Mouse (Mus musculus): ENCODE measurements around the gene Kdm7a.

The Kdm7a gene

GRCm38 (mm10) chr6:39206581-39207461, at the start of gene Kdm7a:
Kdm7a (minus strand) TSS chr6:39206789.
- DNase-seq (ENCODE audit: low spot score): peak; percentile 85

- DNase-seq (ENCODE audit: low spot score): no peak
These were observed 48.7 kb upstream of the Kdm7a start for GRCm38 (mm10) chr6:39255271-39255670.

DNA sequence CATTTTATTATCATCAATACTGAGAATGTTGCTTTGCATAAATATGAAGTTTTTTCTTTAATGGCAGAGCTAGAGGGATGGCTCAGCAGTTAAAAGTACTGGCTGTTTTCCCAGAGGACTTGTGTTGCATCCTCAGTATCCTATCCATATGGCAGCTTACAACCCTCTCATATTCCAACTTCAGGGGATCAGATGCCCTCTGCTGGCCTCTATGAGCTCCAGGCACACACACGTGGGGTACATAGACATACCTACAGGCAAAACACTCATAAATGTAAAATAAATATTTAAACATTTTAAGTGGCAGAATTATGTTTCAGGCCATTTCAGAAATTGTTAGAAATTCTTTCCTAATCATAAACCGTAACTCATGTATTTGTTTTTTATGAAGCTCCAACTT, 43.5 kb upstream of the Kdm7a start:
- DNase-seq (ENCODE audit: low spot score): no peak

- DNase-seq (ENCODE audit: low spot score): no peak
These were observed 42.7 kb upstream of the Kdm7a start for GRCm38 (mm10) chr6:39249176-39249770.

DNA sequence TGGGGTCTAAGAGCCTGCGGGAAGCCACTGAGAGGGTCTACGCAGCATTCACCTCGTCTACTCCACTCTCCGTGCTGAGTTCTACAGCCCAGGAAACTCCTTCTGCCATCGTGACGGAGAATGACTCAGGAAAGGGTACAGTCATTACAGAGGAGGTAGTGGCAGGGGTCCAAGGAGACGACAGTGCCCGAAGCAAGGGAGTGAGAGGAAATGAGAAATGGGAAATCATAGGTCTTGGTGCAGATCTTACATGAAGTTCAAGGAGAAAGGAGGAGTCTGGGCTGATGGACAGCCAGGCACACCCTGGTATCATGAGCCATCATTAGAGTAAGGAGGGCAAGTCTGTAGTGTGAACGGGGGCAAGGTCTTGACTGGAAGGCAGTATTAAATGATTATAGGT, 37.5 kb upstream of the Kdm7a start:
- DNase-seq (ENCODE audit: low spot score): no peak

GRCm38 (mm10) chr6:39243511-39243961, 36.9 kb upstream of the Kdm7a start:
- DNase-seq (ENCODE audit: low spot score): peak; percentile 24

- peak; percentile 73 for DNase-seq (ENCODE audit: low spot score)
These were observed 36.3 kb upstream of the Kdm7a start for GRCm38 (mm10) chr6:39242718-39243471.

DNA sequence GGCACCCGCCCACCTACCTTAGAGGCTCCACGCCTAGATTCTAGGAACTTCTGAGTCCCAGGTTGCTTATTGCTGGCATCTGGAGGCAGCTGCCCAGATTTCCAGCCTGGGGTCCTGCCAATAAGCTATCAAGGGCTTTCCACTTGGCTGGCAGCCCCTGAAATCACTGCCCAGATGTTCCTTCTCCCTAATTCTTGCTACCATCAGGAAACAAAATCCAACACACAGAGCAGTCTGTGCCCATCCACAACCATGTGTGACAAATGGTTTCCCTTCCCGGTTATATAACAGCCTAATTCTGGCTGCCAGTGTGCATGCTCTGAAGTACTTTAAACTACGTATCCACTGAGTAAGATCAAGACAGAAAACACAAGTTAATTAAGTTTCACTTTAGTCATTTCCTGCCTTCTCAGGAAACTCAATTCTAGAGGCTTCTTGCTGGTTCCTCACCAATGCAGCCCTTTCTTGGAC, 34.9 kb upstream of the Kdm7a start:
- no peak for DNase-seq (ENCODE audit: low spot score)

DNA sequence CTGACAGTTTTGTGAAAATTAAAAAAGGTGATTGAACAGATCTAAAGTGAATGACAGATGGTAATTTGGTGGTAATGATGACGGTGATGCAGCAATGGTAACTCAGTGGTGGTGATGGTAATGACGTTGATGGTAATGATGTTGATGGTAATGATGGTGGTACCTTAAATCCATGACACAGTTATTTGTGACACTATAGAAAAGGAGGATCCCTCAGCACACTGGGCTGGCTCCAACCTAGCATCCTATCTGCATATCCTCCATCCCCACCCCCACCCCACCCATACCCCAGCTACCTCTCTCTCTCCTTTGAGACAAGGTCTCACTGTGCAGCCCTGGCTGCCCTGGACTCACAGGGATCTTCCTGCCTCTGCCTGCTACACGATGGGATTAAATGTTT, 34.4 kb upstream of the Kdm7a start:
- no peak for DNase-seq (ENCODE audit: low spot score)

DNA sequence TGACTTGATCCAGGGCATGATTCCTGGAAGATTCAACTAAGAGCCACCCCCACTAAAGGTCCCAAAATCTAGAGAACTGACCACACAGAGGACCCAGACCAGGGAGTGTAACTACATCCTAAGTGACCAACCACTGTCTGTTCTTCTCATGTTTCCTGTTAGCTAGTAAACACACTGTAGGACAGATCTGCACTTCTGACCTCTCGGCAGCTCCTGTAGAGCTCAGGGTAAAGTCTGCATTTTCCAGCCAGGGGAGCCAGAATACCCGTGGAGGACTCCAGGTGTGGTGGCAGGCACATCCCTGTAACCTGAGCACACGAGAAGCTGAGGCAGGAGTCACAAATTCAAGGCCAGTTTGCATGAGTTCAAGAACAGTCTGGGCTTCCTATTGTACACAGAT, 31.3 kb upstream of the Kdm7a start:
- DNase-seq (ENCODE audit: low spot score): no peak

DNA sequence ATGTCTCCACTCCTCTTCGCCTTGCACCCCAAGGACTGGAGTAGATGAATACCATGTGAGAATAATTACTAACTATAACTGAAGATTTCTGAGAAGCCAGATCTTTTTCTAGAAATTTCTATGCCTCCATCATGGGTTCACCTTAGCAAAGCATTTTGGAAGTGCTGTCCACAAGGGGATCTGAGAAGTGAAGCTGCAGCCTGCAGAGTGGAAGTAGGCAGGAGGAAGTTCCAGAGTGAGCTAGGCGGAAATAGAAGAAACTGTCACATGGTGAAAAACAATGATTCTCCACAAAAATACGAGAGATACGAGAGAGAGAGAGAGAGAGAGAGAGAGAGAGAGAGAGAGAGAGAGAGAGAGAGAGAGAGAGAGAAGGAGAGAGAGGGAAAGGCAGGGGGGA, 26.0 kb upstream of the Kdm7a start:
- DNase-seq (ENCODE audit: low spot score): no peak

GRCm38 (mm10) chr6:39230664-39231063, 24.1 kb upstream of the Kdm7a start:
- DNase-seq (ENCODE audit: low spot score): no peak

GRCm38 (mm10) chr6:39226610-39226955, 20.0 kb upstream of the Kdm7a start:
- DNase-seq (ENCODE audit: low spot score): no peak

DNA sequence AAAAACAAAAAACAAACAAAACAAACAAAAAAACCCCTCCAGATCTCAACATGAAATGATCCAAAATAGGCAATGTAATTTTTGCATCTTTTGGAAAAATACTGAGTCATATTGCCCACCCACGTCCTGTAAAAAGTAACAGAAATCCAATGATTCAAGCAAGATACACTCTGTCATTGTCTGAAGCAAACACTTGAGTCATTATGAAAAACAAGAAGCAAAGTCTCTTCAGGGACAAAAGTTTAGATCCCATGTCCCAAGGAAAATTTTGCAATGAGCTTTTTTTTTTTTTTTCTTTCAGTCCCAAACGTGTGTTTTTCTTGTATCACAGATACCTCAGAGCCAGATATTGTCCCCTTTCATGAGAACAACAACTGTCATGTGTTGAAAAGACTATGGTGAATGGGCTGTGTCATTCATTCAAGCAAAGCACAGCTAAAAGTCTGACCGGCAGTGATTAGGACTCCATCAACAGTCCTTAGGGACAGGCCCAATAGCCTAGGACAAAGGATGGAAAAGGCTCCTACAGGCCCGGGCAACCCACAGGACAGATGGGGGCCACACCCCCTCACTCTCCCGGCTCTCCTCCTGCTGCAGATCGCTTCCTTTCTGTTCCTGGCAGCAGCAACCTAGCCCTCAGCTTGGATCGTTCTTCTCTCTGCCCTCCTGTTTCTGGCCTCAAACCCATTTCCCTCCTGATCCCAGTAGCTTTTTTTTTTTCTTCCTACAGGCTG, 19.5 kb upstream of the Kdm7a start:
- no peak for DNase-seq (ENCODE audit: low spot score)

DNA sequence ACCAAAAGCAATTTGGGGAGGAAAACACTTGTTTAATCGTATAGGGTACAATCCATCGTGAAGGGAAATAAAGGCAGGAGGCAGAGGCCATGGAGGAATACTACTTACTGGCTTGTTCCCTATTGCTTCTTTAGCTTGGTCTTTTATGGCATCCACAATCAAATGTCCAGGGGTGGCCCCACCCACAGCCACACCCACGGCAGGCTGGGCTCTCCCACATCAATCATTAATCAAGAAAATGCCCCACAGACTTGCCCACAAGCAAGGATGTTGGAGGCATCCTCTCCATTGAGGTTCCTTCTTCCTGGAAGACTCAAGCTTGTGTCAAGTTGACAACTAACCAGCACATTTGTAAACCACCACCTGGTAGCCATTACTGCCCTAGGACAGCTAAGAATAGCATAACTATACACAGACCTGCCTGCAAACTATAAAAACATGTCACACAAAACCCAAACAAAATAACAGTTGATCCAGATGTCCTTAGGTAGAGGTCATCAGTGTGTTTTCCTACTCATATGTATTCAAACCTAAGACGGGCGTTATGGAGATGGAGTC, 16.8 kb upstream of the Kdm7a start:
- no peak for DNase-seq (ENCODE audit: low spot score)

- DNase-seq (ENCODE audit: low spot score): no peak
These were observed 15.9 kb upstream of the Kdm7a start for GRCm38 (mm10) chr6:39222487-39222886.

- DNase-seq (ENCODE audit: low spot score): no peak
These were observed 11.4 kb upstream of the Kdm7a start for GRCm38 (mm10) chr6:39217961-39218360.

GRCm38 (mm10) chr6:39217138-39217537, 10.5 kb upstream of the Kdm7a start:
- DNase-seq (ENCODE audit: low spot score): no peak

DNA sequence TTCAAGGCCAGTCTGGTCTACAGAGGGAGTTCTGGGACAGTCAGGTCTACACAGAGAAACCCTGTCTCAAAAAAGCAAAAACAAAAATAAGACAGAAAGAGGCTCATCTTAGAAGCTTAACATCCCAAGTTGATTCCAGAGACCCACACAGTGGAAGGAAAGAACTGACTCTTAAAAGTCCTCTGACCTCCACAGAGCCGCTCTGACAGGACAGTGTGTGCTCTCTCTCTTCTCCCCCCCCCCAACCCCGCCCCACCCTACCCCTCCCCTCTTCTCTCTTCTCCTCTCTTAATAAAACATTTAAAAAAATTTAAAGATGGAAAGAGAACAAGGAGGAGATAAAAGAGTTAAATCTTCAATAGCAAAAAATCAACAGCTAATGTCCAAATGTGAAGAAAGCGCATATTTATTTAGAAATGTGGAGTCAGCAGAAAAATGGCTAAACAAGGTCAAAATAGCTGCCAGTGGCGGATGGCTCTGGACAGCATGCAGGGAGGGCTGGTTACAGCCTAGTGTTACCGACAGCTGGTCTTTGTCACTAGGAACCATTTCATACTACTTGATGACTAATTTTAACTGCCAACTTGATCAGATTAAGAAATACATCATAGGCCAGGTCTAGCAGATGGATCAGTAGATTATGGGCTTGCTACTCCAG, 8.5 kb upstream of the Kdm7a start:
- no peak for DNase-seq (ENCODE audit: low spot score)

- no peak for DNase-seq (ENCODE audit: low spot score)
These were observed 3.1 kb upstream of the Kdm7a start for GRCm38 (mm10) chr6:39209677-39210076.

DNA sequence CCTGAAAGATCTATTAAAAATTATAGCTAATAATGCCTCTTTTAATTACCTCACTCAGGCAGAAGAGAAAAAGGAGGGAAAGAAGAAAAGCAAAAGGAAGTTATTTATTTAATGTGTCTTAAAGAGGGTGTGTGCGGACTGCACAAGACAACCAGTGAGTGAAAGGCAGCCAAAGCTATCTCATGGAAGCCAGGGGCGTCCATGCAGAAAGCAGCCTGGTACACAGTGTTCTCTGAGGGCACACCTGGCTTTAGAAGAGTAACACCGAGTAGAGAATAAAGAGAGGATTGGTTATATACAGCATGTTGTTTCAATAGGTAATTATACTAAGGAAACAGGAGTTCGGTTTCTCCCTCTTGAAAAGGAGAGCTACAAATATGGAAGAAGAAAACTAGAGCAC, 1.6 kb upstream of the Kdm7a start:
- DNase-seq (ENCODE audit: low spot score): no peak

Measured in ovary, adult 18-20 months (tissue).